Mouse (Mus musculus): ENCODE measurements around the gene Ahcyl2. TPM values are rescaled to one million over a fixed set of nuclear protein-coding genes. Genes with fewer than 3 reads are reported as not detected.

The Ahcyl2 gene
- total and polyA plus RNA-seq, 3 experiments = 50.0 to 204 (median 184) TPM

DNA sequence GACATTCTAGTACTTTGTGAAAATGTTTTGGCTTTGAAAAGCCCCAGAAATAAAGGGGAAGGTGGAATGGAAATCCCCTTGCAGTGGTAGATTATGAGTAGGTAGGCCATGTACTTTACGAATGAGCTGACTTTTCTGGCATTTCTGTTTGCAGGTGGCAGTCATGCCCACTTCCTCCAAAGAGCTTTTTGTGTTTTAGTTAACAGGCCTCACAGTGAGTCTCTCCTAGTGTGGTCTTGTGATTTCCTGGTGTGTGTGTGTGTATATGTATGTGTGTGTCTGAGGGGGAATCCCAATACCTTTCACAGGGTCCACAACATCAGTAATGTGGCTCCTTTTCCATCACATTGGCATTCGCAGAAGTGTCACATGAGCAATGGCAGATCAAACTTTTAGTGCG is 70.7 kb downstream of the Ahcyl2 start:
- TF ChIP-seq ZMIZ1 (IDR thresholded peaks at IDR 0.05; ENCODE audit: low read depth, low read length) (no peak), EP300 (IDR thresholded peaks at IDR 0.05; ENCODE audit: low read length) (peak; percentile 98), MAZ (IDR thresholded peaks at IDR 0.05; ENCODE audit: low read depth, low read length) (0 out of 2 replicates have a peak, but pooled peaks have one; percentile 54), NRF1 (IDR thresholded peaks at IDR 0.05; ENCODE audit: low read depth, low read length) (no peak), MAX (IDR thresholded peaks at IDR 0.05; ENCODE audit: low read length) (peak; percentile 46; the same call in 1 of the 2 replicates), E2F4 (IDR thresholded peaks at IDR 0.05; ENCODE audit: insufficient replicate concordance, low read depth, low read length) (no peak), ELF1 (IDR thresholded peaks at IDR 0.05; ENCODE audit: low read depth, low read length) (peak; percentile 71; the same call in 1 of the 2 replicates), ETS1 (conservative IDR thresholded peaks at IDR 0.05; ENCODE audit: low read depth, low read length) (peak; percentile 88), USF1 (IDR thresholded peaks at IDR 0.05; ENCODE audit: low read depth, low read length) (no peak), UBTF (IDR thresholded peaks at IDR 0.05; ENCODE audit: low read depth, low read length) (peak; percentile 40; the same call in 1 of the 2 replicates), JUN (IDR thresholded peaks at IDR 0.05; ENCODE audit: insufficient read depth, low read depth, low read length) (peak; percentile 80), TBP (conservative IDR thresholded peaks at IDR 0.05; ENCODE audit: low read depth, low read length) (peak; percentile 74), NELFE (IDR thresholded peaks at IDR 0.05; ENCODE audit: low read depth, low read length) (no peak), CHD1 (IDR thresholded peaks at IDR 0.05; ENCODE audit: low read depth, low read length) (no peak), MEF2A (IDR thresholded peaks at IDR 0.05; ENCODE audit: borderline replicate concordance, low read depth, low read length) (peak; percentile 91), MAFK (IDR thresholded peaks at IDR 0.05; ENCODE audit: insufficient replicate concordance, low read length) (no peak), TCF12 (IDR thresholded peaks at IDR 0.05; ENCODE audit: low read depth, low read length) (peak; percentile 96), BHLHE40 (IDR thresholded peaks at IDR 0.05; ENCODE audit: low read depth, low read length) (peak; percentile 94), USF2 (conservative IDR thresholded peaks at IDR 0.05; ENCODE audit: low read depth, low read length) (peak; percentile 29; the same call in 1 of the 2 replicates), ZC3H11A (IDR thresholded peaks at IDR 0.05; ENCODE audit: low read depth, low read length) (no peak), GABPA (IDR thresholded peaks at IDR 0.05; ENCODE audit: insufficient replicate concordance, low read depth, low read length) (no peak), SIN3A (IDR thresholded peaks at IDR 0.05; ENCODE audit: low read length) (peak; percentile 54; the same call in 1 of the 2 replicates), MXI1 (IDR thresholded peaks at IDR 0.05; ENCODE audit: low read depth, low read length) (peak; percentile 15; the same call in 1 of the 2 replicates), KAT2A (IDR thresholded peaks at IDR 0.05; ENCODE audit: insufficient replicate concordance, low read length) (no peak), MYC (IDR thresholded peaks at IDR 0.05; ENCODE audit: low read depth, low read length) (peak; percentile 77; the same call in 1 of the 2 replicates), ZKSCAN1 (IDR thresholded peaks at IDR 0.05; ENCODE audit: borderline replicate concordance, low read depth, low read length) (no peak), HCFC1 (IDR thresholded peaks at IDR 0.05; ENCODE audit: low read depth, low read length) (no peak), SMC3 (IDR thresholded peaks at IDR 0.05; ENCODE audit: low read depth, low read length) (no peak), RCOR1 (conservative IDR thresholded peaks at IDR 0.05; ENCODE audit: low read depth, low read length) (peak; percentile 81), POLR2A (IDR thresholded peaks at IDR 0.05; ENCODE audit: low read depth, low read length) (no peak), POLR2AphosphoS2 (IDR thresholded peaks at IDR 0.05; ENCODE audit: low read depth, low read length) (no peak), CTCF (conservative IDR thresholded peaks at IDR 0.05 in 1 of 2, IDR thresholded peaks at IDR 0.05 in 1 of 2; ENCODE audit: low read depth in 2 of 2, low read length in 2 of 2) (no peak), PAX5 (IDR thresholded peaks at IDR 0.05; ENCODE audit: low read length) (no peak), JUND (conservative IDR thresholded peaks at IDR 0.05; ENCODE audit: low read depth, low read length) (peak; percentile 82), RAD21 (IDR thresholded peaks at IDR 0.05; ENCODE audit: low read depth, low read length) (no peak; the same call in 1 of the 2 replicates), IRF4 (IDR thresholded peaks at IDR 0.05; ENCODE audit: low read depth, low read length) (peak; percentile 91), ZNF384 (IDR thresholded peaks at IDR 0.05; ENCODE audit: low read depth, low read length) (peak; percentile 34; the same call in 1 of the 2 replicates), CHD2 (IDR thresholded peaks at IDR 0.05; ENCODE audit: low read length) (peak; percentile 74)
- in situ Hi-C loops (cut with MboI; ENCODE audit: low pct_ligation_motif_present, low pct_unique_long_range_greater_than_20kb, low sequenced_read_pairs) = no loop called here

More for the DNA sequence above, 70.7 kb downstream of the Ahcyl2 start:
- H3K36me3 ChIP-seq (replicated peaks in 1 of 2; ENCODE audit: control insufficient read depth in 1 of 2, insufficient read depth in 1 of 2, low read length in 1 of 2) = peaks cover 3 to 37% of the 10 kb centered on the region in 2 experiments
- no peak overlapping the region for H3K9ac ChIP-seq (ENCODE audit: insufficient read depth, low read depth)
- DNase-seq (ENCODE audit: extremely low read depth) = peak; percentile 91
- dilution Hi-C loops (cut with MboI; ENCODE audit: extremely low pct_ligation_motif_present, extremely low pct_unique_long_range_greater_than_20kb, low sequenced_read_pairs) = no loop called here
- H3K4me3 ChIP-seq (replicated peaks in 1 of 3; ENCODE audit: low read depth in 2 of 3, low read length in 2 of 3, poor library complexity in 1 of 3) = no peak overlapping the region
- H3K79me2 ChIP-seq (replicated peaks; ENCODE audit: control insufficient read depth, extremely low read depth, insufficient read depth, poor library complexity, severe bottlenecking) = peaks cover 4% of the 10 kb centered on the region; the same call in 1 of the 2 replicates
- peaks cover 16 to 83% of the 10 kb centered on the region in 2 experiments for H3K4me1 ChIP-seq (ENCODE audit: control insufficient read depth in 1 of 2, insufficient read depth in 2 of 2)
- peak overlapping the region; percentile 83 for H3K27ac ChIP-seq (ENCODE audit: insufficient read depth, low read depth)
- H3K27me3 ChIP-seq (replicated peaks) = no peaks in the 10 kb centered on the region
- peaks cover 6% of the 10 kb centered on the region for H3K9me3 ChIP-seq (replicated peaks; ENCODE audit: low read length)
- peak overlapping the region; percentile 25; the same call in 1 of the 2 replicates for H3K4me2 ChIP-seq (ENCODE audit: insufficient read depth, low read depth, poor library complexity, severe bottlenecking)

Data from CH12.LX (cell line).